Mouse (Mus musculus) heart, adult 2 months (tissue): ENCODE measurements around the gene Cdkl3.

Experiments
- EP300 ChIP-seq: fragments of 200-500 bp; IDR thresholded peaks from 2 replicates; pipeline ENCODE4 v1.6.1; 2011; ENCODE audit warnings: low read depth, low read length, control low read depth; ENCODE audit not compliant: insufficient read depth
- POLR2A ChIP-seq: fragments of 200-500 bp; IDR thresholded peaks from 2 replicates; pipeline ENCODE4 v1.6.1; 2011; ENCODE audit warnings: mild to moderate bottlenecking, low read depth, low read length, control low read depth; ENCODE audit not compliant: insufficient read depth

DNA sequence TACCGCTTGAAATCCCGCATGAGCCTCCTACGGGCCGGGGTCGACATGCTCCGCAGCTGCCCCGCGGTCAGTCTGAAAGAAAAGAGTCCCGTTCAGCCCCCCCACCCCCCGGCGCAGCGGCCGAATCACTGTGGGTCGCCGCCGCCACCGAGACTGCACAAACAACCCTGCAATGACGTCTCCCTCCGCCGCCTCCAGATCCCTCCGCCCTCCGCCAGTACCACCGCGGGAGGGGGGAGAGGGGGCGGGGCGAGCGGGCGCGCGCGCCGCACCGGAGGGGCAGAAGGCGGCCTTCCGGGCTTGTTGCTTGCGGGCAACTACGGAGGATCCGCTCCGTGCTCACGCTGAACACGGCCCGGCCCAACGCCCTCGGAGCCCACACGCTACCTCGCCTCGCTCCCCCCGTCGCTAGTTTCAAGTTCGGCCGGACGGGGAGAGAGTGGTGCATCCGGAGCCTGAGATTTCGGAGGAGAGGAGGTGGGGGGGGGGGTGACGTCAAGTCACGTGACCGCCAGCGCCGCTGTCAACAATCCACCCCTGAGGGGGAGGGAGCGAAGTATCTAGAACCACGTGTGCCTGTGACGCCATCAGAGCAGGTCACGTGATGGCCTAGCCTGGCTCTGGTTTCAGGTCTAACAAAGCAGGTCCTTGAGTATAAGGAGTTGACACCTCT, 3.6 kb upstream of the Cdkl3 start, which contains the start of gene Ube2b:
- TF ChIP-seq POLR2A (peak; percentile 87), EP300 (peak; percentile 98)
